Mouse (Mus musculus) hindbrain, postnatal 0 days (tissue): Measurements from ENCODE around the gene Cyp1b1. TPM values are rescaled to one million over a fixed set of nuclear protein-coding genes. Genes with fewer than 3 reads are reported as not detected.
A peak's percentile ranks its signal among the peaks of the same experiment; 100 is the strongest.

Source experiments
- ATAC-seq: fragments of 200-750 bp; cut with Nextera tagmentation; 2 replicates; pipeline ENCODE4 v1.8.0; 2017; ENCODE audit warnings: mild to moderate bottlenecking, moderate TSS enrichment, moderate library complexity
- DNase-seq: peaks from one replicate; pipeline ENCODE4 v3.0.0-alpha.2; 2015; ENCODE audit warnings: low spot score
- H3K27ac ChIP-seq: fragments of 300-500 bp; sonication (generic); 2 replicates; pipeline ENCODE4 v1.5.1; 2014; ENCODE audit warnings: mild to moderate bottlenecking
- H3K27me3 ChIP-seq: fragments of 300-500 bp; sonication (generic); 2 replicates; pipeline ENCODE4 v1.6.1; 2014; ENCODE audit warnings: low read length, mixed read lengths; ENCODE audit not compliant: insufficient read depth
- H3K36me3 ChIP-seq: fragments of 300-500 bp; sonication (generic); 2 replicates; pipeline ENCODE4 v1.6.1; 2014; ENCODE audit warnings: low read length, mixed read lengths; ENCODE audit not compliant: insufficient read depth
- H3K4me1 ChIP-seq: fragments of 300-500 bp; sonication (generic); 2 replicates; pipeline ENCODE4 v1.6.1; 2014; ENCODE audit warnings: antibody characterized with exemption, low read length, mixed read lengths; ENCODE audit not compliant: insufficient read depth
- H3K4me2 ChIP-seq: fragments of 300-500 bp; sonication (generic); 2 replicates; pipeline ENCODE4 v1.6.1; 2014; ENCODE audit warnings: low read depth, mild to moderate bottlenecking, low read length, moderate library complexity, mixed read lengths
- H3K4me3 ChIP-seq: fragments of 300-500 bp; sonication (generic); 2 replicates; pipeline ENCODE4 v1.5.1; 2014; ENCODE audit warnings: low read length
- H3K9ac ChIP-seq: fragments of 300-500 bp; sonication (generic); replicated peaks from 2 replicates; pipeline ENCODE4 v1.6.1; 2014; ENCODE audit warnings: mild to moderate bottlenecking, low read length, moderate library complexity, mixed read lengths
- H3K9me3 ChIP-seq: fragments of 300-500 bp; sonication (generic); 2 replicates; pipeline ENCODE4 v1.6.1; 2016; ENCODE audit warnings: low read length, mixed read lengths
- CTCF ChIP-seq: IDR thresholded peaks from 2 replicates; pipeline ENCODE4 v1.5.1; 2016; ENCODE audit warnings: antibody characterized with exemption, control low read depth, low read depth
- WGBS: fragments of 180-500 bp; shearing (Covaris S2); extraction: QIAGEN DNeasy Blood & Tissue Kit; methylation state at CpG from one replicate; pipeline ENCODE4 v1.1.7; 2014; 5-methylcytosine and 5-hydroxymethylcytosine counted together
- polyA plus RNA-seq: library from polyadenylated mRNA; unstranded; fragments of >200 nt; fragmentation: Nextera tagmentation; extraction: Ambion mirVana; gene quantifications from 2 replicates; pipeline ENCODE4 v1.2.1, GENCODE M21; 2015
- total RNA-seq: library from RNA; depleted of rRNA; stranded (reverse); fragments of >200 nt; gene quantifications from 2 replicates; pipeline ENCODE4 v1.2.3, GENCODE M21; 2014

Gene Cyp1b1
- total and polyA plus RNA-seq, 2 experiments from 2014 or later = 6.5 to 12.8 TPM

DNA sequence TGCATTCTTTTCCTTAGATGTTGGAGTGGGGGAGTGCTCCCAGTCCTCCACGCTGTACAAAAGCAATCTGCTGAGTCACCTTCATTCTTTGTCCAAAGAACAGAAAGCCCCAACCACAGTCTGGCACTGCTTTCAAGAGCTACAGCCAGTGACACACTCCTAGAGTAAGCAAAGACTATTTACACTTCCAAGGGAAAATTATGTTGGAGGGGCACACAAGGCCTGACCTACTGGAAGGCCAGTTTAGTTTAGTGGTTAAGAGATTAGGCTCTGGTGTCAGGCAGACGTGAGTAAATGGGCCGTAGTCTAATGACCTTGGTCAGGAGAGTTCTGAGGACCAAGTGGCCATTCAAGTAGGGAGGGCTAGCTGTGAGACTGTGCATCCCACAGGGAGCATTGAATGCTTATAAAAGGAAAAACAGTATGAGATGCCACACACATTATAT, 31.3 kb upstream of the Cyp1b1 start:
- Histone ChIP-seq H3K4me1 (no peaks in the 10 kb centered on the region), H3K4me2 (no peak overlapping the region), H3K27me3 (no peaks in the 10 kb centered on the region), H3K27ac (no peak overlapping the region), H3K9ac (no peak overlapping the region), H3K36me3 (no peaks in the 10 kb centered on the region), H3K4me3 (no peak overlapping the region), H3K9me3 (no peaks in the 10 kb centered on the region)
- TF ChIP-seq CTCF = no peak
- DNase-seq (peak; percentile 33), ATAC-seq (0 out of 2 replicates have a peak, but pooled peaks have one; percentile 15)
- 21% methylated on average over 3 of the region's 3 CpGs for WGBS

DNA sequence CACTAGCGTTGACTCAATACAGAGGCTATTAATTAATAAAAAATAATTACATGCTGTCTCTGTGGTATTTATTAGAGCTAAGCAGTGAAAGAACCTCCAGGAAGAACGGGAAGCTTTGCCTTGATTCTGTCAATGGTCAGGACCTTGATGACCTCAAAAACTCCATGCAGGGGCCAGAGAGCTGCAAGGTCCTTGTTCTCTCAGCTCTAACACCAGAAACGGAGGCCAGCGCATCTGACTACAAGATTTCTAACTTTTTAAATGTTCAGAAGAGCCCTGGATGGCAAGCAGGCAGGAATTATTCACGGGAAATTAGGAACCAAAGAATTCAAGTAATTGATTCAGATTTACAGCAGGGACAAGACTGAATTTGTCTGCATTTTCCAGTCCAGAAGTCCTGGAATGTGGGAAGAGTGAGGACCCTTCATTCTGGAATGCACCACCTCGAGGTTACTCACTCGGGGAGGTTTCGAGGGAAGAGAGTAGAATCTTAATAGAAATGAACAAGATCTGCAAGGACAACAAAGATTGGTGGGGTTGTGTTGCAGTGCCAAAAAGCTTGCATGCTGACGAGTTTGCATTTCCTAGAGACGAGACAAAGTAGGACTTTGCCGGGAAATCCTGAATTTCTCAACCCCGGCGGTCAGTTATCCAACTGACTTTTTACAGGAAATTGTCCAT, 30.3 kb upstream of the Cyp1b1 start:
- Histone ChIP-seq H3K9ac (no peak overlapping the region), H3K27ac (no peak overlapping the region), H3K4me3 (no peak overlapping the region), H3K27me3 (no peaks in the 10 kb centered on the region), H3K4me1 (no peaks in the 10 kb centered on the region), H3K4me2 (no peak overlapping the region), H3K9me3 (no peaks in the 10 kb centered on the region), H3K36me3 (no peaks in the 10 kb centered on the region)
- DNase-seq (no peak), ATAC-seq (no peak)
- WGBS = 53% methylated on average over 13 of the region's 13 CpGs
- TF ChIP-seq CTCF = no peak

DNA sequence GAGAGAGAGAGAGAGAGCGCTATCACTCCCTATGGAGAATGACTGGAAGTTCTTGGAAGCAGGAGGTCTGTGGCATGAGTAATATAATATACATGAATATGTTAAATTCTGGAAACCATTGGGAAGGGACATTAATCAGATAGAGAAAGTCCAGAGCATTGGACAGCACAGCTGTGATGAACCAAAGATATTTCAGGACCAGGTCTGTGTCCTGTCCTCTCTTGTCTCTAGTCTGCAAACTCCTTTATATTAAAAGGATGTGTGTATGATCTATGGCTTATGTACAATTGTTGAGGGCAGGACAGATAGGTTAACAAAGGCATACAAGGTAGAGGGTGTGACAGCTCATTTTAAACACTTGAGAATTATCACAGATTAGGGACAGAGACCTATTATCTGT, 28.6 kb upstream of the Cyp1b1 start:
- H3K9ac ChIP-seq = no peak overlapping the region
- 100% methylated on average over 1 of the region's 1 CpGs for WGBS
- no peaks in the 10 kb centered on the region for H3K4me1 ChIP-seq
- no peak overlapping the region for H3K4me2 ChIP-seq
- DNase-seq (no peak), ATAC-seq (no peak)
- H3K4me3 ChIP-seq = no peak overlapping the region
- no peaks in the 10 kb centered on the region for H3K27me3 ChIP-seq
- no peaks in the 10 kb centered on the region for H3K9me3 ChIP-seq
- no peak overlapping the region for H3K27ac ChIP-seq
- no peaks in the 10 kb centered on the region for H3K36me3 ChIP-seq
- TF ChIP-seq CTCF = no peak

DNA sequence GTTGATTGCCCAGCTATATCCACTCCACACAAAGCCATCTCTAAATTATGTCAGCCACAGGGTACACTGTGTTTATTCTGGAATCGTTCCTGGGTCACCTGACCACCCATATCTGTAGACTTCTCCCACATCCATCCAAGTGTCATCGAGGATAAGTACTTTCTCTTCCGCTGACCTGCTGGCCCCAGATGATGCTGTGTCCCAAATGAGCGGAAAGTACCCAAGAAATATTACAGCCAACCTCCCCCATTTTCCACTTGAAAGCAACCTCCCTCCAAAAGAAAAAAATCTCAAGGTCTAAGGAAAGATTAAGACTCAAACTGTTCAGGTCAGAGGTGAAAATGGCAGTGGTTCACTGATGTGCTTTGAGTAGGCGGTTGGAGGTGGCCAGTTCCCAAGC, 27.8 kb upstream of the Cyp1b1 start:
- Histone ChIP-seq H3K4me3 (no peak overlapping the region), H3K9me3 (no peaks in the 10 kb centered on the region), H3K9ac (no peak overlapping the region), H3K36me3 (no peaks in the 10 kb centered on the region), H3K4me2 (no peak overlapping the region), H3K4me1 (no peaks in the 10 kb centered on the region), H3K27me3 (no peaks in the 10 kb centered on the region), H3K27ac (no peak overlapping the region)
- no peak for TF ChIP-seq CTCF
- 88% methylated on average over 5 of the region's 5 CpGs for WGBS
- ATAC-seq (no peak), DNase-seq (no peak)

DNA sequence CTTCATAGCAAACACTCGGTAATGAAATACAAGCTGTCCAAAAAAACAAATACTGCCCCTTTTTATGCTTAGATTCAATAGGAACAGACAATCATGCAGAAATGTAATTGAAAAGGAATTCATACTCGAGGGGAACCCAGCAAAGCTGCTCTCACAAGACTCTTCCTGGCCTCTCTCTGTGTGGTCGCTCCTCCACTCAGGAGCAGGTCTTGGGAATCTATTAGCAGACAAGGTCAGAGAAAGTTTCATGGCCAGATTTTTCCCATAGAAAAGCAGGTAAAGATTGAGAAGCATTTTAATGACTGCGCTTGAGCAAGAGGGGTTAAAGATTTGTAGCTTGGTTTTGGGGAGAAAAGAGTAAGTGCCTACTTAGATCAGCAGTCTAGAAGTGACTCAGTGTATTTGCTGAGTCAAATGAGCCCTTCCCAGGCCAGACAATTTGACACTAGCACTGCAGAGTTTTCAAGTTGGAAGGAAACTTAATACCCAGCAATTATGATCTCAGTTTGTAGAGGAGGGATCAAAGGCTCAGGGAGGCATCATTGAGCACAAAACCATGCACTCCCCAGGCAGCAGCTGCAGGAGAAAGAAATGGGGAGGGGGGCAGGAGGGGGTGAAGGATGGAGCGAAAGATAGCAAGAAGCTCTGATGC, 24.1 kb upstream of the Cyp1b1 start:
- Histone ChIP-seq H3K9me3 (no peaks in the 10 kb centered on the region), H3K27me3 (no peaks in the 10 kb centered on the region), H3K27ac (no peak overlapping the region), H3K9ac (no peak overlapping the region), H3K36me3 (no peaks in the 10 kb centered on the region), H3K4me2 (no peak overlapping the region), H3K4me1 (no peaks in the 10 kb centered on the region), H3K4me3 (no peak overlapping the region)
- WGBS = 64% methylated on average over 5 of the region's 5 CpGs
- ATAC-seq (no peak), DNase-seq (no peak)
- TF ChIP-seq CTCF = no peak

DNA sequence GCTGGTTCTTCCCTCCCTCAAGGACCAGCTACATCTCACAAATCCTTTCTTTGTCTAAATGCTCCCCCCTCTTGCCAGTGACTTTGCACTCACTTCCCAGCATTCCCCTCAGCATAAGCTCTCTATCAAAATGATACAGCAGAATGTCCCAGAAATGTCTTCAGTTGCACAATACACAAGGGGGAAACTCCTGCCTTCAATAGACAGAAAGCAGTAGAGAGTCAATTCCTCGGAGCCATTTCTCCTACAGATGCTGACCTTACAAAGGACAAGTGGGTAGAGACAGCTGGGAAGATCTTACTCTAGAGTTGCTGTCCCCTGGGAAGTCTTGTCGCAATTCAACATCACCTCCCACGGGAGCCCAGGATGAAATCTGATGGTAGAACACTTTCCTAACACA, 22.7 kb upstream of the Cyp1b1 start:
- Histone ChIP-seq H3K9ac (no peak overlapping the region), H3K4me1 (no peaks in the 10 kb centered on the region), H3K9me3 (no peaks in the 10 kb centered on the region), H3K4me2 (no peak overlapping the region), H3K27me3 (no peaks in the 10 kb centered on the region), H3K4me3 (no peak overlapping the region), H3K36me3 (no peaks in the 10 kb centered on the region), H3K27ac (no peak overlapping the region)
- no peak for TF ChIP-seq CTCF
- 76% methylated on average over 3 of the region's 3 CpGs for WGBS
- DNase-seq (no peak), ATAC-seq (no peak)

DNA sequence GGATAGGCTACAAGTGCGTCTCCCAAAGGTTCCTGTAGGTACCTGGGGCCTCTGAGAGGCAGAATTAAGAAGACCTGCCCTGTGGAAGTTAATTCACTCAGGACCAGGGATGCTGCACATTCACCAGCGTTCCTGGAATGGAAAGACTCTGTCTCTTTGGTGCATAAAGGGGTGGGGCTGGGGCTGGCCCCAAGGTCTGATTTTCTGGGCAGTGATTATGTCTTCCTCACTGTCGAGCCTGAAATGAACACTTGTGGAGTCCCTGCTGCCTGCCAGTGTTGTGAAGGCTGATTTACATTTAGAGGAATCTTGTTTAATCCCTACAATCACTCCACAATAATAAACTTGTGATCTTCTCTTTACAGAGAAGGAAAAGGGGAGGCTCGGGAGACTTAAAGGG, 18.2 kb upstream of the Cyp1b1 start:
- WGBS = 56% methylated on average over 4 of the region's 4 CpGs
- Histone ChIP-seq H3K4me1 (no peaks in the 10 kb centered on the region; the same call in 1 of the 2 replicates), H3K4me3 (no peak overlapping the region), H3K4me2 (no peak overlapping the region), H3K36me3 (no peaks in the 10 kb centered on the region), H3K27me3 (no peaks in the 10 kb centered on the region), H3K9me3 (no peaks in the 10 kb centered on the region), H3K27ac (no peak overlapping the region), H3K9ac (no peak overlapping the region)
- ATAC-seq (no peak), DNase-seq (no peak)
- no peak for TF ChIP-seq CTCF
